Mouse (Mus musculus) hindlimb bud, embryonic 11.5 days (tissue): ENCODE data around the gene B4galnt2.
"Not testable (repeated sequence)": the region's sequence is repeated elsewhere in the genome, so short reads cannot be mapped to it uniquely, and the experiment has no call there.

Source experiments
- DNase-seq: peaks from one replicate; pipeline ENCODE4 v3.0.0-alpha.2; 2012; ENCODE audit warnings: low read depth, low spot score; ENCODE audit errors: extremely low spot score

The B4galnt2 gene

DNA sequence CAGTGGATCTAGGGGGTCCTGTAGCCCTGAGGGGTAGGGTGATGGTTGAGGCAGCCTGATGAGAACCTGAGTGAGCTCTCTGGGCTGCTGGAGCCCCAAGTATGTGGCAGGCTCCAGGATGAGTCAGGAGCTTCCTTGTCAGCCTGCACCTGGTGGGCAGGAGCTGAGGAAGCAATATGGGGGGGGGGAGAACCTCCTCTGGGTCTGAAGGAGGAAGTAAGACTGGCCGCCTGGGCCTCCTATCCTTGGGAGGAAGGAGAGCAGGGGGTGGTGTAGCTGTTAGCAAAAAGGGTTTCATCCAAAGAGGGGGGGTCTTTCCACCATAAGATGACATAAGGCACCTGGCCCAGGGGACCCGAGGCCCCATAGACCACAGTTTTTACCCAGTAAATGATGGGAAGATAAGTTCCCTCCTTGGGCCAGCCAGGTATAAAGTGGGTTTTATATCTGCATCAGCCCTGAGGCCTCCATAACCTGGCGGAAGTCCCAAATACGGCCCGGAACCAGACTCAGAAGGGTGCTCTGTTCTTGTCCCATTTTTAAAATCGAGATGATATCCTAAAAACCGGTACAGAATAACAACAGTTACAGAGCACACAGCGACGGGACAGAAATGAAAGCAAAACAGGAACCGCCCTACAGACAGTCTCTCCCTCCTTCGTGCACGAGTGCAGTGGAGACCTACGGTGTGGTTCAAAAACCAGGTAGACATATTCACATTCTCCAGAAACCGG, 18.1 kb downstream of the B4galnt2 start:
- DNase-seq = no peak

DNA sequence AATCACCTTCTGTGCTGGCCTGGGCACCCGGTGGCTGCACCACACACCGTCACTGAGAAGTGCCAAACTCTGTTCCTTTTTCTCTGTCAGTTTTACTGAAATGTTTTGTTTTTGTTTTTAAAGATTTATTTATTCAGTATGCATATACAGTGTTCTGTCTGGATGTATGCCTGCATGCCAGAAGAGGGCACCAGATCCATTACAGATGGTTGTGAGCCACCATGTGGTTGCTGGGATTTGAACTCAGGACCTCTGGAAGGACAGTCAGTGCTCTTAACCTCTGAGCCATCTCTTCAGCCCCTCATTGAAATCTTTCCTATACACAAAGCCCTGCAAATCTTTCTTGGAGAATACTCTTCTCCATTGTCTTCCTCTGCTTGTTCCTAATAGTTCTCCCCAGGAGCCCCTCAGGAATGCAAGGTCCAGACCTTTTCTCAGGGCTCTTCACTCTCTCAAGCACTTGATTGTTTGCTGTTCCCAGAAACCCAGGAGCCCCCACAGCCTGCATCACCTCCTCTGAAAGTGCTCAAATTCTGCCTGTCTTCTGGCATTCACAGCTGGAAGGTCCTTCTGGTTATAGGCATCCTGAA, 24.1 kb downstream of the B4galnt2 start:
- no peak for DNase-seq

GRCm38 (mm10) chr11:95879861-95880260, 34.8 kb downstream of the B4galnt2 start:
- DNase-seq = not testable (repeated sequence)

- DNase-seq = peak; percentile 50
Observed at GRCm38 (mm10) chr11:95876296-95876695, 38.4 kb downstream of the B4galnt2 start.

- no peak for DNase-seq
Observed at GRCm38 (mm10) chr11:95875804-95876203, 38.9 kb downstream of the B4galnt2 start.

DNA sequence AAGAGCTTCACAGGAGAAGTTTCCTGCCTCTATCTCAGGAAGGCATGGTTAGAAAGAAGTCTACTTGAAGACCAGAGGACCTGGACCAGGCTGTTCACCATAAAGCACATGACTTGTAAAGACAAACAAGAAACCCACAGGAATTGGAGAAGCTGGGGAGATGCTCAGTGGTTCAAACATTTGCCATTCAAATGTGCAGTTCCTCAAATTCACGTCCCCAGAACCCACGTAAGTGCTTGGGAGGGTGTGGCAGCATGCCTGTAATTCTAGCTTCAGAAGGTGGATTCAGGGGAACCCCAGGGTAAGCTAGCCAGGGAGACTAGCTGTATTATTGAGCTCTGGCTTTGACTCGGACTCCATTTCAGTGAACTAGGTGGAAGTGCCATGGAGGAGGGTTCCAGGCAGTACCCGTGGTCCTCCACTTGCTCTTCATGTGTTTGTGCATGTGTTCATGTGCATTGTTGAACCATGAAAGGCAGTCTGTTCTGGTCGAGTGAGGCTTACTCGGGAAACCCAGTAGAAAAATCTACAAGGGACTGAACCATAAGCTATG, 44.7 kb downstream of the B4galnt2 start:
- no peak for DNase-seq

DNA sequence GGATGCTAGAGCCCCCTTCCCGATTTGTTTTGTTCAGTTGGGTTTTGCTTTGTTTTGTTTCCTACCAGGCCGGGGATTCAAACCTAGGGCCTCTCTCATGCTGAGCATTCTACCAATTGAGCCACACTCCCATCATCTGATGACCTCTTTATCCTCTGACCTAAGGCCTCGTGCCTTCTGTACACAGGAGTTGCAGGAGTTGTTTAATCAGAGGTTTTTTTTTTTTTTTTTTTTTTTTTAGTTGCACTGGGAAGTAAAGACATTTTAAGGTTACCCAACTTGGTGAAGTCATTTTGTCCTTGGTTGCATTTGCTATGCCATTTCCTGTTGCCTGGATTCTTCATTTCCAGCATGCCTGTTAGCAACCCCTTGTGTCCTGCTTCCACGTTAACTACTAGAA, 45.2 kb downstream of the B4galnt2 start:
- DNase-seq = no peak

DNA sequence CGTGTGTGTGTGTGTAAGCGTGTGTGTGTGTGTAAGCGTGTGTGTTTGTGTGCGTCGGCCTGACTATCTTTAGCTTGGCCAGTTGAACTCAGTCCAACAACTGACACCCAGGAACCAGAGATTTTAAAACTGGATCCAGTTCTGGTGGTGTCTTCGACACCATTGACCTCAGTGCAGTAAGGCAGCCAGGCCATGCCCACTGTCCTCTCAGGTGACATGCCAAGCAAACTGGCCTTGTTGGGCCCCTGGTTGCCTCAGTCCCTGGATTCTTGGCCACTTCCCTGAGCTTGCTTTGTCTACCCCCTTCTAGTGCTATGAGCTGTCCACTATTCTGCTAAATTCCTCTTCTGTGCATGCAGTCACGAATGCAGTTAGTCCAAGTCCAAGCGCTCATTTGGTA, 53.3 kb downstream of the B4galnt2 start:
- DNase-seq = no peak

DNA sequence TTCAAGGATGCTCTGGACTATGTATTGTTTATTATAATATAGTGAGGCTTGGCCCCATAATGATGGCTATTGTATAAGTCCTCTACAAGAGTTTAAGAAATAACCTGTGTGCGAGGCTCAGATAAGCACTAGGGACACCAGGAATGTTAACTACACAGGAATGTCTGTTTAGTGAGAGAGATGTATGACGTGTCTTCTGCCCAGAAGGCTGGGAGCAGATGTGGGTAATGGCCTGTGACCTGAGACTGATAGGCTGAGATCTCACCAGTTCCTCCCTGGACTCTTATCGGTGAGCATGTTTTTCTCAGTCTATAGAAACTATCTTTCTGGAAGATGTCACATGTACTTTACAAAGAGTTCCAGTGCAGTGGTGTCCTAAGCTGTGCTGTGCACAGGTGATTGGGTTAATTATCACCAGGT, 54.6 kb downstream of the B4galnt2 start:
- no peak for DNase-seq

- peak; percentile 44 for DNase-seq
Observed at GRCm38 (mm10) chr11:95859468-95859855, 55.2 kb downstream of the B4galnt2 start.

DNA sequence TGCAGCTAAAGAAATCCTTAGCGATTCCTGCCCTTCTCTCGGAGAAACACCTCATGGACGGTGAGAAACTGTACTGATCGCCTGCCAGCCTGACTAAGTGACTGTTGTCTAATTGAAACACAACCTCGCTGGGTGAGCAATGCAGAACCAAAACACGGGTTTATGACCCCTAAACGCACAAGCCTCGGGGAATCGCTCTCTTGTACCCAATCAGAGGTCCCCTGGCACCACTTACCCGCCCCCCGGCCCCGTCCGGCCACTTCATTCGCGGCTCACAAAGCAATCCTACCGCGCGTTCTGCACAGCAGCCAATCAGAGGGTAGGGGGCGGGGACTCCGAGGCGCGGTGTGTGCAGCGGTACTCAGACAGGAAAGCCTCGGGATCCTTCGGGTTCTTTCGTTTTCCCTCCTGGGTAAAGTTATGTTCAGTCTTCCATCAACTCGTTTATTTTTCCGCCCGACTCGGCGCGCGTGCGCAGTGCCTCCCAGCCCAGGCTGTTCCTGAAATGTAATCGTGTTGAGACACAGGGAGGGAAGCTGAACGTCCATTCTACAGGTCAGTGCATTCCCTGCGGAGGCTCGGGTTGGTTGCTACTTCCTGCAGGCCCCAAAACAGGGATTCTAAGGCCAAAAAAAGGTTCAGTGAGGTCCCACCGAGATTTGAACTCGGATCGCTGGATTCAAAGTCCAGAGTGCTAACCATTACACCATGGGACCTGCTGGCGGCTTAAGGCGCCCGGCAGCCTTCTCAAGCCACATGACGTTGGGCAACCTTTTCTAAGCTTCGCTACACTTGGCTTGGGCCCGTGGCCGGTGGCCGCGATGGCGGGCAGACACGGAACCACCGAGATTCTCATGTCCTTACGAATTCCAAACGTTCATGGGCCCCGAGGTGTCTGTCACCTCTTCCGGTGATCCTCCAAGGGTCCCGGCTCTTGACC, 55.9 kb downstream of the B4galnt2 start:
- peak; percentile 88 for DNase-seq

GRCm38 (mm10) chr11:95857716-95858527, 56.8 kb downstream of the B4galnt2 start:
- DNase-seq = no peak

DNA sequence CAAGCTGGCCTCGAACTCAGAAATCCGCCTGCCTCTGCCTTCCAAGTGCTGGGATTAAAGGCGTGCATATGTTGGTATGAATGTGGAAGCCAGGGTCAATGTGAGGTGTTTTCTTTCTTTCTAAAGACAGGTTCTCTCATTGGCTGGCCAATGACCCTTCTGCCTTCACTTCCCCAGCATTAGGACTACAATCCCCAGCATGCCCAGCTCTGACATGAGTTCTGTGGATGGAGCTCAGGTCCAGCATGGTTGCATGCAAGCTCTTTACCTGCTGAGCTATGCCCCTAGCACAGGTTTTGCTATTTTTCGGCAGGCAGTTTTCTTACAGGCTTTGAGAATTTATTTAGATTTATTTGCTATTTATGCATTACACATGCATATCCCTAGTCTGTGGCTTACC, 57.4 kb downstream of the B4galnt2 start:
- no peak for DNase-seq

DNA sequence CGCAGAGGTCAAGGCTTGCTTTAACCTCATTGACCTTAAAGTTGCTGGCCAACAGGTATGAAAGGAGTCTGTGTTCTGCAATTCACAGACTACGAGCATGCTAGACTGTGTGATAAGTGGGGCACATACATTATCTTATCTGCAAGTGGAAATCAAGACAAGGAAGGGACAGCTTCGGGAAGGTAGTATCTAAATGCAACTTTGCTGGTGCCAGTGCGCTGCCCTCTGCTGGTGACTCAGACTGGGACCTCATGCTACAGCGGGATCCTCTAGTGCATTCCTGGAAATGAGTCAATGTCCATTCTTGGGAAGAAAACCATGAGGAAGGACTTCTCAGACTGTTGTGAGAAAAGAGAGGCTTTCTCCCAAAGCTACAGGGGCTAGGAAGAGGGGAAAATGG, 61.0 kb downstream of the B4galnt2 start:
- DNase-seq = no peak

DNA sequence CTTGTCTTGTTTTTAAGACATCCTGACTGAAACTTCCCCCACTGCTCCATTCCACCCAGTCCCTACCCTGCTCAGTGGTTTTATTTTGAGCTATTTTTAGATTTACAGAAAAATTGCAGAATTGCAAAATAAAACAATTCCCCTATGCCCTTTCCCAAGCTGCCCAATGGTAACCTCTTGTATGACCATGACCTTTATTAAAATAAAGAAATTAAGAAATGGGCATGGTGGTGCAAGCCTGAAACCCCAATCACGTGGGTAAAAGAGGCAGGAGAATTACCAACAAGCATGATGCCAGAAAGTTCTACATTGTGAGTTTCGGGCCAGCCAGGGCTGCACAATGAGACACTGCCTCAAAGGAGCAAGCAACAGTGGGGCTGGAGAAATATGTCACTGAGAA, 63.8 kb downstream of the B4galnt2 start:
- DNase-seq = no peak

DNA sequence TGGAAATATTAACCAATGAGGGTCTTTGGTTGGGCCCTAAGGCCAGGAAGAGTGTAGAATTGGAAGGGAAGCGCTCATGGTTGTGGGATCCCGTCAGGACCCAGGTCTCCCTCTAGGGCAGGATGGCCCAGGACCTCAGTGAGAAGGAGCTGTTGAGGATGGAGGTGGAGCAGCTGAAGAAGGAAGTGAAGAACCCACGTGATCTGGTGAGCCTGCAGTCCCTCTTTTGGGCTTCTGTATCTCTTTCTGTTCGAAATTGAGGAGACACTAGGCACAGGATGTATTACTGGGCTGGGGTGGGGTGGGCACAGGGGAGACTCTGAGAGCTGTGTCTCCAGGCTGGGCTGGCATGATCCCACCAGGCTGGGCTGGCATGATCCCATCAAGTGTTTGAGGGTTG, 69.8 kb downstream of the B4galnt2 start:
- DNase-seq = no peak

DNA sequence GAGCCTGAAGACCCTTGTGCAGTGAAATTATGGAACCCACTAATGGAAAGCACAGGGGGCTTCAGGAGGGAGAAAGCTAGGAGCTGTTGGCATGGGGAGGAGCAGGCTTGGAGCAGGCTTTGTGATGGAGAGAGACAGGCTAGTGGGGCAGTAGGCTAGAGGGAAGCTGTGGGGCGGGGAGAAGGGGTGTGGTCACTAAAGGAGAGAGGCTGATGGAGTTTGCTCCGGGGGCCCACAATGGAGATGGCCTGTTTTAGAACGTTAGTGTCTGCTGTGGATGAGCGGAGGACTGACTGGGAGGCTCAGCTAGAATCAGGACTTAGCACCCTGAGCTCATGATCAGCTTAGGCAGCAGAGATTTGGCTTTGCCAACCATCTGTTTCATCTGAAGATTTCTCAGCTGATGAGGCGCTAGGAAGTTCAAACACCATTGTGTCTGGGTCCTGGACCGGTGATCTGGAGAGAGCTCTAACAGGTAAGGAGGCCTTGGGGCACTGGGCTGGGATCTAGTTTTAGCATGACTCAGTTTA, 71.2 kb downstream of the B4galnt2 start:
- no peak for DNase-seq

GRCm38 (mm10) chr11:95842953-95843352, 71.7 kb downstream of the B4galnt2 start:
- DNase-seq = no peak

- DNase-seq = no peak
Observed at GRCm38 (mm10) chr11:95842074-95842681, 72.5 kb downstream of the B4galnt2 start, which contains the start of gene Abi3. TSS of gene Abi3 (minus strand) at chr11:95842476.

DNA sequence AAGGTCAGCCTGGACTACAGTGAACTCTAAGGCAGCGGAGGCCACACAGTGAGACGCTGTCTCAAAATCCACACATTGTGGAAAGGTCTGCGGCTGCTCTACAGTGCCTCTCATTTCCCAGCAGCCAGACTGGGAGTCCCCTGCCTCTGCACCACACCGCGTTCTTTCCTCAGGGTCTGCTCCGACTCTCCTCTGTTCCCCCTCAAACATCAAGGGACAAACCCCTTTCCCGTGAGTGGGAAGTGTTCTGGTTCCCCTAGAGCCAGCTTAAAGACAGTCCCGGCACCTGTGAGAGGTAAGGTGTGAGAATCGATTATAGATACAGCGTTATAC, 73.2 kb downstream of the B4galnt2 start:
- no peak for DNase-seq
